Mouse (Mus musculus) bone marrow macrophage, adult 2 months (primary cell): ENCODE measurements around the gene Garnl3.

Experiments used
- CTCF ChIP-seq: IDR thresholded peaks from 2 replicates; pipeline ENCODE4 v1.5.1; 2012; ENCODE audit warnings: low read depth, mild to moderate bottlenecking, low read length, moderate library complexity
- POLR2A ChIP-seq: IDR thresholded peaks from 2 replicates; pipeline ENCODE4 v1.6.1; 2012; ENCODE audit warnings: mild to moderate bottlenecking, low read depth, low read length, borderline replicate concordance

- TF ChIP-seq POLR2A (no peak), CTCF (no peak)
These were observed 113.4 kb downstream of the Garnl3 start for GRCm38 (mm10) chr2:33018026-33018425.
